Mouse (Mus musculus): ENCODE measurements at regions not wholly inside any gene's neighbourhood (a gene's known extent, or its start where the extent isn't known, plus 50 kb on each side); places are given as distances from the start of the nearest gene placed in this dataset.
A peak's percentile ranks its signal among the peaks of the same experiment; 100 is the strongest.

DNA sequence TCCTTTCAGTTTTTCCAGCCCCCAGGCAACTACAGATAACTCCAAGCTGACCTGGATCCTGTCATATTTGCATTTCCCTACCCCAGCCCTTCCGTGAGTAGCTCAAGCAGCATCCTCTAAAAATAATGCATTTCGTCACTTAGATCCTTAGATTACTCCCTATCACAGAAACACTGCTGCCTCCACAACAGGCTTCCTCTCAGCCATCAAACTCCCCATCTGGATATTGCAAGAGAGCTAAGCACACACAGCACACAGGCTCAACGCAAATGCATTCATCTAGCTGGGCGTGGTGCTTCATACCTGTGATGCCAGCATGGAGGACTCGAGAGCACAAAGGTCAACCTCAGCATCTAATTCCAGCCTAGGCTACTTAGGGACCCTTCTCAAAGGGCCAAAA is 260.9 kb downstream of the Sox4 start:
- ATAC-seq: no peak

DNA sequence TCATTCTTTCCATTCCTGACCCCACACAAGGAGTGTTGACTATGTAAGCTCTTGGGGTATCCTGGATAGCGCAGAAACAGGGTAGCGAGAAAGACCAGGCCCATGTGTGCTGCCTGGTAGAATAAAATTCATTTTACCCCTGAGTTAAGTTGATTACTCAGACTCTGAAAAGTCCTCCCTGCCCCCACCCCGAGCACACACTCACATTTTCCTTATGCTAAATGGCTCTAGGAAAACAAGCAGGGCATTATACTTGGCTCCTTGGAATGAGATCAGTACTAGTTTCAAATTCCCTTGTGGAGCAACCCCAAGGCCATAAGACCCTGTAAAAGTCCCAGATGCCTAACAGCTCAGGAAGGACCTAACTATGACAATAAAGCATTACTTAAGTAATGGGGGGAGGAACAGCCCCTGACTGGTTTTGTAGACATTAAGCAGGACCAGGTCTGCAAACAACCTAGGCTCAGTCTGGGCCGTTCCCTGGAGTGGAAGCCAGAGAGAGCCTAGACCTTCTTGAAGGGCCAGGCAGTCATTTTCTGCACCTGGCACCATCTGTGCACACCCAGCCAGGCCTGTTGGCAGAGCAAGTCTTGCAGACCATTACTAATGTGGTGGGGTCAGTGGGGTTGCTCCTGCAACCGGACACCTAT is 262.9 kb downstream of the Sox4 start:
- no peak for ATAC-seq

DNA sequence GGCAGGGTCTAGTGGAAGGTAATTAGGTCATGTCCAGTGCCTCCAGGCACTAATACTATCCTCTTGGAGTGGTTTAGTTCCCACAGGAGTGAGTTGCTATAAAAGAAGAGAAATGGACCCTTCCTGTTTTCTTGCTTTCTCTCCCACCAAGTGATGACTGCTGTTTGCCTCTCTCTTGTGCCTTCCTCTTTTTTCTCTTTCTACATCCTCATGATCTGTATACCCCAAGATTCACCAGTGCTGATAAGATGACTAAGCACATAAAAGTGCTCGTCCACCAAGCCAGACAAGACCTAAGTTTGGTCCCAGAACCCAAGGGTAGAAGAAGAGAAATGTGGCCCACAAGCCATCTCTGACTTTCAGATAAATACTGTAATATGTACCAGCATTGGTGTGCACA is 265.7 kb downstream of the Sox4 start:
- no peak for ATAC-seq

DNA sequence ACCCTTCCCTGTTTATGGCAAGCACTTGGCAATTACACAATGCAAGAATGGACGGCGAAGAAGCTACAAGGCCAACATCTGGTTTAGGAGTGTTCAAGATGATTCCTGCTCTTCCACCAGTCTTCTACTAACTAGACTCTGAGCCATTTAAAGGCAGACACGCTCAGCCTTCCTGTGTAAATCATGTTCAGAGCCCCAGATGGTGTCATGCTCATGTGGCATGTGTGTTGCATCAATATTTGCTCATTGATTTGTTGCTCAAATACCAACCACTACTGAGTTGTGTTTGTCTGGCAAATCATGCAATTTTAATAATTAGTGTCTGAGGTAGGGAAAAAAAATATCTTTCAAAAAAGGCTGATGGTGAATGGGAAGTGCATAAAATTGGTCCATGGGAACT is 269.2 kb downstream of the Sox4 start:
- no peak for ATAC-seq

DNA sequence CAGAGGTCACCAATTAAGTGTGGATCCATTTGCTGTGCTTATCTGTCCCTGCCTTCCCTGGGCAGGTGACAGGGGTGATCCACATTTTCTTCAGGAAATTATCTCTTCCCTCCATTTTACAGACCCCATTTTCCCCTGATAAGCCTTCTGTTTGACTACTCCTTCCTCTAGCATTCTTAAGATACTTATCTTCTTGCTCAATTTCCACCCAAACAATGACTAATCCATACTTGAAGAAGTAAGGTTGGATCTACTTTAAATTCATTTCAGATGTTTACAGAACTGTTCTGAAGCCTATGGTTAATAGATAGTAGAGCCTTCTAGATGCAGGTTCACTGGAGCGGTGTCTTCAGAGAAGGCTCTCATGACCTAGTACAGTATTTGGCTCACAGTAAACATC is 273.2 kb downstream of the Sox4 start:
- ATAC-seq: no peak

DNA sequence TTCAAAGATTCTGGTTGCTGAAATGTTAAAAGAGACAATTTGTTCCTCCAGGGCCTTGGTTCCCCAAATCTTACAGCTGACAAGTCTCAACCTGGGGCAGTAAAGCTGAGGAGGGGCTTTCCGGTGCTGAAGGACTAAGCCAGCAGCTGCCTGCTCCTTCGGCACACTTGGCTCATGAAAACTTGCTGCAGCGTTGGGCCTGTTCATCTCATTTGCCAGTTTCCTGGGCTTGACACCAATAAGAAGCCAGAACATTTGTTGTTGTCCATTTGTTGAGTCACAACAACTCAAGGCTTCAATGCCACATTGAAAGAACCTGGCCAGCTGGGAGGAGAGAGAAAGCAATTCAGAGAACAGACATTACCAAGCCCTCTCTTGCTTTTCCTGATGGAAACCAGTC is 279.9 kb downstream of the Sox4 start:
- ATAC-seq: no peak

DNA sequence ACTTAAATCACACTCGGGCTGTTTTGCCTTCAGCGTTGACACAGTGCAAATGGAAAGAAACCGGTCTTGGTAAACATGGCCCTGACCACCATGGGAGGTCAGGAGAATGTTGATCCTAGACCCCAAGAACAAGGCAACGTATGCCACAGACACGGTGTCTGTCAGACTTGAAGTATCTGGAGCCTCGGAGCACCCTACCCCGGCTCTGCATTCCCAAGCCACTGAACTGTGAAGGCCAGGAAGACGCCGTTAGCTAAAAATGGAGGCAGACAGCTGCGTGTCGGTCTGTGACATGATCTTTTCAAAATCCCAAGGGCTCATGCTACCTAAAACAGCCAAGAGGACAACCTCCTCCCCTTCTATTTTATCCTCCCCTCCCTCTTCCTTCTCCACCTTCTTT is 282.0 kb downstream of the Sox4 start:
- ATAC-seq: no peak

DNA sequence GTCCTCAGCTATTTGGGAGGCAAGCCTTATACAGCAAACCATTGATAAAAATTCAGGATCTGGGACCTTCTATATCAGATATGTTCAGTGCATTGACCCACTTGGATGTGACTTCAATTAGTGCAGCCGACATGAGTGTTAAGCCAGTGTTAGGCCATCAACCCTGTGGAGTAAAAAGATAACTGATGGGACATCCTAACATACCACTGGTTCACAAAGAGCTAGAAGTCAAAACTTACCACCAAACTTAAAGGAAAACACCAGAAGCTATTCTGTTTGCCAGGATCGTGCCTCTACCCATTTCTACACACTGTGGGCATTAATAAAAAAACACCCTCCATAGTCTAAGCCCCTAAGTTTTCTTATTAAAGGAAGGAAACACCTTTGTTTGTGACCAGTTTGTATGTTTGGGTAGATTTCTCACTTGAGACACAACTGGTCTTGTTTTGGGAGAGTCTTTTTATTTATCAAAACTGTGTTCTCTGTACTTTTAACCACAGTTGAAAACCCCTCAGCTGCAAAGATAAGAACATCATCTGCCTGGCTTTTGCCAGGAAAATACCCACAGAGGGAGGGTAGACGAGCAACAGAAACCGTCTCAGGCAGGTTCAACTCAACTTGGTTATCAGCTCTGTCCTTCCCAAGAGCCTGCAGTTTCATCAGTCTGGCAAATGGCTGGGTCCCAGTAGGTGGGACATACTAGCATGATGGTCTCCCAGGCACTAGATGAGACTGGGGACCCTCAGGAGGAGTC is 283.5 kb downstream of the Sox4 start:
- no peak for ATAC-seq

DNA sequence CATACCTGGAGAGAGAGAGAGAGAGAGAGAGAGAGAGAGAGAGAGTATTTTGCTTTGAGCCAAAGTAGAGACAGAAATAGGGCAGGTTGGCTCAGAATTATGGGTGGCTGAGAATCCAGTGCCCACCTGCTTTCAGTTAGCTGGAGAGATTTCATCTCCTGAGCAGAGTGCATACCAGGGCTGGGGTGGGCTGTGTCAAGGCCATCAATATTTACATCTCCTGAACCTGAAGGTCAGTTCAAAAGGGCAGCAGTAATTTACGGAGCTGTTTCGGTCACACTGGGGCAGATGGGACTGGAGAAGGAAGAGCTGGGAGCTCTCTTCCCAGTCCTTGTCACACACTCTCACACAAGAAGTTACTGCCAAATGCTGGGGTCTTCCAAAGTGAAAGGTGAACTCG is 286.7 kb downstream of the Sox4 start:
- ATAC-seq: no peak

DNA sequence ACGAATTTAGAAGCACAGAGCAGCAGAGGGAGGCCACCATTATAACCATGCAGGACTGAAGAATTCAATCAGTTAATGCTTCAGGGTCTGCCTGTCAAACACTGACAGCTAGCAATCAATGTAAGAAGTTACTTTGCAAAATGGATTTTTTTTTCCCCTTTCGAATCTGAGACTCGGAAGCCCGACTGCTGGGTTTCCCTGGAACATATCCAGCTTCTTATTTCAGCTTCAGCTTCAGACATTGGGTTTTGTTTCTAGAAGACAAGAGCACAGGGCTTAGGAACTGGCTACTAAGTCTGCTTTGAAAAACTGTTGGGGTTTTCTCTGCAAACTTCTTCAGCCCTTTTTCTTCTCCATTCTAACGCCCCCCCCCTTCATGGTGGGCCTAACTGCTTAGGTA is 288.4 kb downstream of the Sox4 start:
- no peak for ATAC-seq

DNA sequence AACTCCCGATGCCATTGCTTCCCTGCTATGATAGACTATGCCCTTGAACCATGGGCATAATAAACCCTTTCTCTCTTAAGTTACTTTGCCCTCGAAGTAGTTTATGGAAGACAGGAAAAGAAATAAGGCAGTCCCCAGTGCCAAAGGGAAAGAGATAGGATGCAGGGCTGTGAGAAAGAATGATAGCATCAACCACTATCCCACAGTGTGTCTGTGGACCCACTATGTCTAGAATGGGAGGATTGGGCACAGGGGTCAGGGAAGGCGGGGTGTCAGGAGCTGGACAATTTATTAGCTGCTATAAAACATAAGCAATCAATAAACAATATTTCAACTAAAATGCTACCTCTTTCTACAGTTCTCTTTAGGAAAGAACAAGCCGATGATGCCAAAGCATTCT is 288.8 kb downstream of the Sox4 start:
- no peak for ATAC-seq

DNA sequence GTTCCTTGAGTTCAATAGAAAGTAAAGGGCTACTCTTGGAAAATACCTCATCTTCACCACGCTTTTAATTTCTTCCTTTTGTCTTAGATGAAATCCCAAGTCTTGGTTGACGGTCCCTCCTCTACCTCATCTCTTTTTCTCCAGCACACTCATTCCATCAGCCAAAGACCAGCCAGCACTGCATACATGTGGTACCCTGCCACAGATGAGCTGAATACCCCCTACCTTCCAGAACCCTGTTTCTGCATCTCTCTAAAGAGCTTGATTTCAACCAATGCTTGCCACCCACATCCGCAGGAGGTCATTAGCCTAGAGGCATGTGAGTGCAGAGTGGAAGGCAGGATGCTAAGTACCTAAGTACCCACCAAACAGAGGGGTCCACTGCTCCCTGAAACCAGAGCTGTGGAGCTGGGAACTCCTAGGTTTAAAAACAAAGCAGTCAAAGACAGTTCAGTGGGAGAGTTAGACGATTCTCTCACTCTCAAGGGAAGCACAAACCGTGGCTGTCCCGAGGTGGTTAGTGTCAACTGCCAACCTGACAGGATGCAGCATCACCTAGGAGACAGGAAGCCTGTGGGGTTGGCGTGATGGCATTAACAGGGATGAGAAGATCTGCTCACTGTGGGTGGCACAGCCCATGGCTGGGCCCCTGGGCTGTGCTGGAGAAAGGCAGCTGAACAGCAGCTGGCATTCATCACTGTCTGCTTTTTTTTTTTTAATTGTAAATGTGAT is 289.4 kb downstream of the Sox4 start:
- peak; percentile 38 for ATAC-seq

DNA sequence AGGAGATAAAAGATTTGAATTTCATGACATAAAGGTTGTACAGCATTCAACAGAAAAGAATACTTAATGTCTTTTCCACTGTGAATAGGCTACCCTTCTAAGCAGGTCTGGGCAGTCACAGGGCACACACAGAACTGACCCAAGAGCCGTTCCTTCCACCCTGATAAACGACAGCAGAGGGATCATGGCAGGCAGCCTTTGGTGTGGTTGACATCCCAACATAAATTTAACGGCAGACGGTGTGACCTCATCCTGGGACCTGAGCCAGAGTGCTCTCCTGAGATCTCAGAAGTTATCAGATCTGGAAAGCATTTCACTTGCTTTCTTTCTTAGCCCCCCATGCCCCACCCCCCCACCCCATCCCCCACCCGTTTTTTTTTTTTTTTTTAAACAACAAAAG is 290.1 kb downstream of the Sox4 start:
- no peak for ATAC-seq

DNA sequence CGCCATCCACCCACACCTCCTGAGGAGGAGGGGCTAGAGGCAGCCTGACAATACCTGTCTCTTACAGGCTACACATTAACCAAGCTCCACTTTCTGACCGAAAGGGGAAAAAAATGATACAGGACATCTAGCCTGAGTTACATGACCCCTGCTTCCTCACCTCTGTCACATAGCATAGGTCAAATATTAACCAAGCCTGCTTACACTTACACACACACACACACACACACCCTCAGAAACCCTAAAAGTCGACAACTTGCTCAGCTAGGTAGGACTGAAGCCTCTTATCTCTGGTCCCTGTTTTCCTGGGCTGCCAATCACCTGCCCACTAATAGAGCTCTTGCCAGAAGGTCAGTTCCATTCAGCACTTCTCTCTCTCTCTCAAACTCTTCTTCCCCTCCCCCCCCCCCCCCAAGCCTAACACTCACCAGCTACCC is 291.2 kb downstream of the Sox4 start:
- ATAC-seq: no peak

DNA sequence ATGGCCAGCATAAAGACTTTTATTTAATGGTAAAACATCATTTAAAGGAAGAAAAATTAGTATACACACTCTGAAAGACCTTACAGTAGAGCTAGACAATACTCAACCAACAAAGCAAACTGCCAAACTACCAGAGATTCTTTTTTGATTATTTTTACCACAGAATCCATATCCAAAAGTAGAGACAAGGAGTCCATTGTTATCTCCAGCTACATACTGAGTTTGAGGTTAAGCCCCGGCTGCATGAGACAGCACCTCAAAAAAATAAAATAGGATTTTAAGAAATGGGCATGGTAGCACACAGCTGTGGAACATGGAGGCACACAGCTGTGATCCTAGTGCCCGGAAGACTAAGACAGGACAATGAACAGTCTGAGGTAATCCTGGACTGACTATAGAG is 293.4 kb downstream of the Sox4 start:
- no peak for ATAC-seq

DNA sequence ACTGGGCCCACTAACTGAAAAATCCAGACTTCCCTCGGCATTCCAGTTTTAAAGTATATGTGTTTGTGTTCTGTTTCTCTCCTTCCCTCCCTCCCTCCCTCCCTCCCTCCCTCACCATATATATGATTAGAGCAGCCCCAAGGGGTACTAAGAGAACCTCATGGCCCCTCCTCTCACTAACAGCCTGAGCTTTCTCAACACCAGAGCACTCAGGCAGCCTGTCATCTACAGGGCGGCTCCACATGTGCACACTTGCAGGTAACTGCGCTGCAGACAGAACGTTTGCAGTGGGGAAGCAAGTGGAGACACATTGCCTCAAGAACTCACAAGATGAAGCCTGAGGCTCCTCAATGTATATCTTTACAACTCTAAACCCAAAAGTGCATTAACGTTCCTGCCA is 294.9 kb downstream of the Sox4 start:
- ATAC-seq: no peak

DNA sequence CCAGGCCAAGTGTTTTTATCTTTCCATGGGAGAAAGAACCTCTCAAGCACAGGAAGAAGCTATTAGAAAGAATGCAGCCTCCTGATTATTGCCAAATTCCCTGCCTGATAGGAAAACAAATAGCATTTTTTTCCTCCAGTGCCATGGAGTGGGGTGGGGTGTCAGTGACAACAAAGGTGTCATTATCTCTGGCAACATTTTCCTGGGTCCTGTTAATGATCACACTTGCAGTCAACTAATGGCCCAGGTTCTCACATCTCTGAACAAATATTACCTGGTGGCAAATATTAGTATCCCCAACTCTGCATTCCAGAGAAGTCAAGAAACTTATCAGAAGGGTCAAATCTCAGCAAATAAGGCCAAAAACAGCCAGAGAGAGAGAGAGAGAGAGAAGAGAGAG is 298.6 kb downstream of the Sox4 start:
- ATAC-seq: no peak

DNA sequence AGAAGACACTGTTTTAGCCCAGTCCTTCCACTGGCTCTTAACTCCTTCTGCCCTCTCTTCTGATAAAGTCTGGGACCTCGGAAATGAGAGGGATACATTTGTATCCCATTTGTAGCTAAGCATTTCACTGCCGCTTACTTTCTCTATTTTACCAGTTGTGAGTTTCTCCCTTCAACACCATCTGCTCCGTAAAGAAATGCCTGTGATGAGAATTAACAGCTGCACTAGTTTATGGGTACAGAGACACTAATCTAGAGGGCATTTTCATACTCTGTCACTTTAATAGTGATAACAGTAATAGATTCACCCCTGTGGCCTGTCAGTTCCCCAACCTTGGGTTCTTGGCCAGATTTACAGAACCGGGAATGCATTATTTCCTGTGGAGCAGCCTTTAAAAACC is 300.2 kb downstream of the Sox4 start:
- ATAC-seq: no peak

DNA sequence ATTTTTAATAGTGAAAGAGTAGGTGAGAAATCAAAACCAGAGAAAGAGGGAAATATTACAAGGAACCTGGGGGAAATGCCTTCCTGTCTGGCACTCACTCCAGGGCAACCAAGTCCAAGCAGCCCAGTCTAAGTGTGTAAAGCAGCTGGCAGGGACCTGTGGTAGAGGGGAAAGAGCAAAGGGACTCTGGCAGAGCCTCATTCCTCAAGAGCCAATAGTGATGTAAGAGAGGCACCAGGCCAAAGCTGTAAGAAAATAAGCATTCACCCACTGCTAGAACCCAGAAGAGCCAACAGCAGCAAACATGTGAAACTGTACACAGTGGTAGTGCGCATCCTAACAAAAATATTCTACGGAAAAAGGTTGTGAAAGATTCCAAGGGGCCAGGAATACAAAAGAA is 301.7 kb downstream of the Sox4 start:
- no peak for ATAC-seq

DNA sequence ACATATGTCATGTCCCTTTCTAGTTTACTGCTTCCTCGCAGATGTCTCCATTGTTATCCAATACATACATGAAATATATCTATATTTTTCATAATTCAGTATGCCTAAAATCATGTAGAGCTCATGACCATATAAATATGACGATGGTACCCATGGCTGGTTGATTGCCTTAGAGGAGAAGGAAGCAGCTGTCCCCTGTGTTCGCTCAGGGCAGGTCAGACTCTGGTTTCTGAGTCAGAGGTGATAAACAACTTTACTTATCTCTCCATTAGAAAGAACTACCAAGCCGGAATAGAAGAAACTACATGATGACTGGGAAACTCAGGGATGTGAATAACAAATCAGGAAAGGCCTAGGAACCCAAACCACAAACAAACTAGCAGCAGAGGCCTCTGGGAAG is 307.6 kb downstream of the Sox4 start:
- no peak for ATAC-seq

DNA sequence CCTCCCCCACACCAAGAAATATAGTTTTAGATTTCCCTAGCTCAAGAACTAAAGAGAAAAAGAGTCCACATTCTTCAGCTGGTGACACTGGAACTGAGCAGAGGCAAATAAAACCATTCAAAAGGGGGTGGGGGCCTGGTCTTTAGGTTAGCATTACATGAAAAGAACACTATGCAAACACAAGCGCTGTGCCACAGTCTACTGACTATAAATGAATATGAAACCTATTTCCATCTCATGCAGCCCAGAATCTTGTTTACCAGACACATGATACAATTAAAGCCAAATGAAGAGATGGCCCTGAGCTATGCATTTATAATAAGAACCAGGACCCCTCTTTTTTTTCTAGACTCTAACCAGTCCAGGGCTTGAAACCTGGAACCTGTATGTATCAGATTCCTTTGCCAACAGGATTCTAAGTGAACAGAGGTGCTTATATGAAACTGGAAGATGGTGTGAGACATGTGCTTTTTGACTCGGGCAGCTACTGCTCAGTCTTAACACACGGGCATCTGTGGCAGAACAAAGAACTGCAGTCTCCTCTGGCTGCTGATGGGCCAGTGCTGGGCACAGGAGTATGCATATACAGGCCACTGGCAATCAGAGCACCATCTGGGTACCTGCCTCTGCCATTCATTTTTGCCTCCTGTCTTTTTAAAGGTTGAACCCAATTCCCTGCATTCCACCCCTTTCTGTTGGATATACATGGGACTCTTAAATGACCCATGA is 308.5 kb downstream of the Sox4 start:
- ATAC-seq: no peak

DNA sequence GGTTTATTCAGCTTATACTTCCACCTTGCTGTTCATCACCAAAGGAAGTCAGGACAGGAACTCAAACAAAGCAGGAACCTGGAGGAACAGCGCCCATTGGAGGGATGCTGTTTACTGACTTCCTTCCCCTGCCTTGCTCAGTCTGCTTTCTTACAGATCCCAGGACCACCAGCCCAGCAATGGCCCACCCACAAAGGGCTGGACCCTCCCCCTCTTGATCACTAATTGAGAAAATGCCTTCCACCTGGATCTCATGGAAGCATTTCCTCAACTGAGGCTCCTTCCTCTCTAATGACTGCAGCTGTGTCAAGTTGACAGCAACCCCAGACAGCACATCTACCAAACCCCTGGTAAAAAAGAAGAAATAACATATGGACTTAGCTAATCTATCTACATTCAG is 312.7 kb downstream of the Sox4 start:
- ATAC-seq: no peak

DNA sequence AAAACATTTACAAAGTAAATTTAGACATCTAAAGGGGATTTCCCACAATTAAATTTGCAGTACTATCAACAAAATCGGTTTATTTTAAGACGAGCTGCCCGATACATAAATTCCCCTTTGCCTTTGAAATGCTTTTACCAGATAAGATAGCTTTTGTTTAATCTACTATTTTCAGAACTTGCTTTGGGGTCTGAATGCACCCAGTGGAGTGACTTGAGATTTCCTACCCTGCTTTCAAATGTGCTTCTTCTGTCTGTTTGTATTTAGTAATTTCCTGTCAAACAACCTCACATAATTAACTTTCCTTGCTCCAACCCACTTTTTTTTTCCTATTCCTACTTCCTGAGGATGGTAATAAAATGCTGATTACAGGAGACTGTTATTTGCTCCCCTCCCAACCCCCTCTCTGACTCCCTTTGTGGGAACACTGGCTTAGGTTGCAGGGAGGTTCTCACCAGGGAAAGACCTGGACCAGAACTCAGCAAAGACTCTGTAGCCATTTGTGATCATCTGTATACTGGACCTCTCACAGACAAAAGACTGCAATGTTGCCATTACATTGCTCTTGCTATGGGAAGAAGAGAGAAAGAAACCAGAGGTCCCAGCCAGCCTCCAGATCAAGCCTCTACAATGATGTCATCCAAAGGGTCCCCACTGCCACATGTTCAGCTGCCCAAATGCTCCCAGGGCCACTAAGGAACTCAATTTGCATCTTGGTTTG is 318.1 kb downstream of the Sox4 start:
- ATAC-seq: peak; percentile 36

Data from inflammation-experienced regulatory T-cells, adult 6 months (primary cell).